Mouse (Mus musculus): ENCODE measurements around the gene Ciao2b. TPM values are rescaled to one million over a fixed set of nuclear protein-coding genes. Genes with fewer than 3 reads are reported as not detected.

Gene Ciao2b
- total RNA-seq, 1 experiment, result 81.9 TPM

DNA sequence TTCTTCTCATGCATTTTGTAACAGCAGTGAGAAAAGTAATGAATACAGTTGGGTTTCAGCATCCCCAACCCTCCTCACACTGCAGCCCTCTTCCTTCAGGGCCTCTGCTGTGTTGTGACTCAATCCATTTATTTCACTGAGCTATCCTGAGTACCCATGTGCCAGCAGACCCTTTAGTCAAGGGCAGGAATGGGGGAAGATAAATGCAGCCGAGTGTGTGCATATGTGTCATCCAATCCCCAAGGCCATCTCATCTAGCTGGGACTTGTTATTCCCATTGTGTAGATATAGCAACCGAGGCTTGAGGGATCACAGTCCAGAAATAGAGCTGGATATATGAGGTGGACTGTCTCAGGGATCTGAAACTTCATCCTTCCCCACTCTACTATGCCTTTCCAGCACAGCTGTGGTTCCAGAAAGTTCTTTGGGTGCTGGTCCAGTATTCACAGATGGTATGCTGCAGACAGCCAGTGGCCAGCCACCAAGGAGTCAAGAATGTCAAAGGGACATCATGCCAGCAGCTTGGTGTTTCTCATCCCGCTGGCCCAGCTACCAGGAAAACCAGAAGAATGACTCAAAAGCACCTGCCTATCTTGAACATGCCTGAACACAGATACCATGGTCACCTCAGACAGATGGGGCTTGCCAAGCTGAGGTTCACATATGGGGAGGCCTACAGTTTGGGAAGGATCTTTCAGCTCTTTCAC, 6.6 kb downstream of the Ciao2b start:
- no peak for DNase-seq (ENCODE audit: low read depth, low spot score)
- no peak for TF ChIP-seq MAFK (IDR thresholded peaks at IDR 0.05; ENCODE audit: insufficient read depth, low read depth, low read length)
- no peak for TF ChIP-seq HCFC1 (IDR thresholded peaks at IDR 0.05; ENCODE audit: borderline replicate concordance, insufficient read depth, low read length)
- no peak for TF ChIP-seq ZNF384 (IDR thresholded peaks at IDR 0.05; ENCODE audit: low read depth, low read length)

GRCm38 (mm10) chr8:104633156-104633744, 8.5 kb downstream of the Ciao2b start:
- no peaks in the 10 kb centered on the region for H3K36me3 ChIP-seq (ENCODE audit: control insufficient read depth, insufficient read depth, low read length, poor library complexity, severe bottlenecking)

More for the DNA sequence above, 6.6 kb downstream of the Ciao2b start:
- peaks cover 0 to 11% of the 10 kb centered on the region in 2 experiments; a peak in 2 of 4 replicates for H3K4me1 ChIP-seq (ENCODE audit: control insufficient read depth in 2 of 2, insufficient read depth in 2 of 2, low read length in 2 of 2, poor library complexity in 1 of 2)
- H3K27ac ChIP-seq (ENCODE audit: insufficient read depth, low read depth, low read length, poor library complexity, severe bottlenecking), result no peak overlapping the region
- H3K9ac ChIP-seq (ENCODE audit: insufficient read depth, low read depth, low read length, poor library complexity, severe bottlenecking), result no peak overlapping the region
- H3K9me3 ChIP-seq (ENCODE audit: control insufficient read depth, insufficient read depth, low read depth, low read length), result no peaks in the 10 kb centered on the region
- no peaks in the 10 kb centered on the region for H3K36me3 ChIP-seq (ENCODE audit: control insufficient read depth, insufficient read depth, low read length, poor library complexity, severe bottlenecking)
- no peak overlapping the region for H3K4me3 ChIP-seq (ENCODE audit: insufficient read depth in 1 of 2, low read depth in 1 of 2, low read length in 2 of 2, poor library complexity in 1 of 2, severe bottlenecking in 1 of 2)
- in situ Hi-C loops (cut with MboI; ENCODE audit: low sequenced_read_pairs in 2 of 2, unreplicated experiment in 2 of 2), result loop anchor here in 1 of 2 experiments (25.0 kb wide), 1 partner anchor 627 kb away; the partner anchor contains the start of genes B3gnt9, Fbxl8, Hsf4 and Tradd

GRCm38 (mm10) chr8:104632486-104632885, 9.3 kb downstream of the Ciao2b start:
- no peak overlapping the region for H3K4me3 ChIP-seq (ENCODE audit: insufficient read depth in 1 of 2, low read depth in 1 of 2, low read length in 2 of 2, poor library complexity in 1 of 2, severe bottlenecking in 1 of 2)
- no peak for TF ChIP-seq ZNF384 (IDR thresholded peaks at IDR 0.05; ENCODE audit: low read depth, low read length)
- TF ChIP-seq ZC3H11A (IDR thresholded peaks at IDR 0.05; ENCODE audit: borderline replicate concordance, low read depth, low read length), result no peak
- TF ChIP-seq HCFC1 (IDR thresholded peaks at IDR 0.05; ENCODE audit: borderline replicate concordance, insufficient read depth, low read length), result no peak
- TF ChIP-seq MAFK (IDR thresholded peaks at IDR 0.05; ENCODE audit: insufficient read depth, low read depth, low read length), result no peak
- no peak for TF ChIP-seq CHD2 (IDR thresholded peaks at IDR 0.05; ENCODE audit: low read depth, low read length)
- no peak overlapping the region for H3K27ac ChIP-seq (ENCODE audit: insufficient read depth, low read depth, low read length, poor library complexity, severe bottlenecking)
- H3K9ac ChIP-seq (ENCODE audit: insufficient read depth, low read depth, low read length, poor library complexity, severe bottlenecking), result no peak overlapping the region
- no peaks in the 10 kb centered on the region for H3K36me3 ChIP-seq (ENCODE audit: control insufficient read depth, insufficient read depth, low read length, poor library complexity, severe bottlenecking)
- in situ Hi-C loops (cut with MboI; ENCODE audit: low sequenced_read_pairs in 2 of 2, unreplicated experiment in 2 of 2), result loop anchor here in 1 of 2 experiments (25.0 kb wide), 1 partner anchor 630 kb away; the partner anchor contains the start of genes B3gnt9, Fbxl8, Hsf4 and Tradd
- H3K9me3 ChIP-seq (ENCODE audit: control insufficient read depth, insufficient read depth, low read depth, low read length), result no peaks in the 10 kb centered on the region
- peaks cover 0 to 11% of the 10 kb centered on the region in 2 experiments; a peak in 2 of 4 replicates for H3K4me1 ChIP-seq (ENCODE audit: control insufficient read depth in 2 of 2, insufficient read depth in 2 of 2, low read length in 2 of 2, poor library complexity in 1 of 2)
- no peak for DNase-seq (ENCODE audit: low read depth, low spot score)

More at GRCm38 (mm10) chr8:104633156-104633744, 8.5 kb downstream of the Ciao2b start:
- Histone ChIP-seq H3K9me3 (ENCODE audit: control insufficient read depth, insufficient read depth, low read depth, low read length) (no peaks in the 10 kb centered on the region), H3K27ac (ENCODE audit: insufficient read depth, low read depth, low read length, poor library complexity, severe bottlenecking) (no peak overlapping the region), H3K4me3 (ENCODE audit: insufficient read depth in 1 of 2, low read depth in 1 of 2, low read length in 2 of 2, poor library complexity in 1 of 2, severe bottlenecking in 1 of 2) (no peak overlapping the region), H3K4me1 (ENCODE audit: control insufficient read depth in 2 of 2, insufficient read depth in 2 of 2, low read length in 2 of 2, poor library complexity in 1 of 2) (peaks cover 0 to 11% of the 10 kb centered on the region in 2 experiments; a peak in 2 of 4 replicates), H3K9ac (ENCODE audit: insufficient read depth, low read depth, low read length, poor library complexity, severe bottlenecking) (no peak overlapping the region)
- no peak for TF ChIP-seq ZNF384 (IDR thresholded peaks at IDR 0.05; ENCODE audit: low read depth, low read length)
- in situ Hi-C loops (cut with MboI; ENCODE audit: low sequenced_read_pairs in 2 of 2, unreplicated experiment in 2 of 2), result loop anchor here in 1 of 2 experiments (25.0 kb wide), 1 partner anchor 629 kb away; the partner anchor contains the start of genes B3gnt9, Fbxl8, Hsf4 and Tradd
- no peak for DNase-seq (ENCODE audit: low read depth, low spot score)

- H3K27ac ChIP-seq (ENCODE audit: insufficient read depth, low read depth, low read length, poor library complexity, severe bottlenecking), result no peak overlapping the region
- no peaks in the 10 kb centered on the region for H3K36me3 ChIP-seq (ENCODE audit: control insufficient read depth, insufficient read depth, low read length, poor library complexity, severe bottlenecking)
- no peak overlapping the region for H3K4me3 ChIP-seq (ENCODE audit: insufficient read depth in 1 of 2, low read depth in 1 of 2, low read length in 2 of 2, poor library complexity in 1 of 2, severe bottlenecking in 1 of 2)
- H3K9ac ChIP-seq (ENCODE audit: insufficient read depth, low read depth, low read length, poor library complexity, severe bottlenecking), result no peak overlapping the region
- in situ Hi-C loops (cut with MboI; ENCODE audit: low sequenced_read_pairs in 2 of 2, unreplicated experiment in 2 of 2), result loop anchor here in 1 of 2 experiments (25.0 kb wide), 1 partner anchor 630 kb away; the partner anchor contains the start of genes B3gnt9, Fbxl8, Hsf4 and Tradd
- H3K4me1 ChIP-seq (ENCODE audit: control insufficient read depth in 2 of 2, insufficient read depth in 2 of 2, low read length in 2 of 2, poor library complexity in 1 of 2), result peaks cover 0 to 11% of the 10 kb centered on the region in 2 experiments; a peak in 2 of 4 replicates
- H3K9me3 ChIP-seq (ENCODE audit: control insufficient read depth, insufficient read depth, low read depth, low read length), result no peaks in the 10 kb centered on the region
- no peak for TF ChIP-seq ZNF384 (IDR thresholded peaks at IDR 0.05; ENCODE audit: low read depth, low read length)
- TF ChIP-seq HCFC1 (IDR thresholded peaks at IDR 0.05; ENCODE audit: borderline replicate concordance, insufficient read depth, low read length), result no peak
- no peak for TF ChIP-seq MAFK (IDR thresholded peaks at IDR 0.05; ENCODE audit: insufficient read depth, low read depth, low read length)
- no peak for TF ChIP-seq CHD2 (IDR thresholded peaks at IDR 0.05; ENCODE audit: low read depth, low read length)
- no peak for TF ChIP-seq ZC3H11A (IDR thresholded peaks at IDR 0.05; ENCODE audit: borderline replicate concordance, low read depth, low read length)
- DNase-seq (ENCODE audit: low read depth, low spot score), result no peak
These were observed 9.8 kb downstream of the Ciao2b start for GRCm38 (mm10) chr8:104631975-104632374.

All from ES-E14 (cell line).